Mouse (Mus musculus) intestine, embryonic 16.5 days (tissue): ENCODE measurements around the gene Eef1e1. TPM values are rescaled to one million over a fixed set of nuclear protein-coding genes. Genes with fewer than 3 reads are reported as not detected.
"Not testable (repeated sequence)": the region's sequence is repeated elsewhere in the genome, so short reads cannot be mapped to it uniquely, and the experiment has no call there.

Source experiments
- ATAC-seq: fragments of 200-750 bp; cut with Nextera tagmentation; 2 replicates; pipeline ENCODE4 v1.8.0; 2017; ENCODE audit warnings: moderate TSS enrichment, moderate library complexity
- H3K27ac ChIP-seq: fragments of 300-500 bp; sonication (generic); 2 replicates; pipeline ENCODE4 v1.5.1; 2014; ENCODE audit warnings: mild to moderate bottlenecking, low read length
- H3K27me3 ChIP-seq: fragments of 300-500 bp; sonication (generic); replicated peaks from 2 replicates; pipeline ENCODE4 v1.6.1; 2014; ENCODE audit warnings: low read length, control low read depth, mixed read lengths; ENCODE audit not compliant: control insufficient read depth, insufficient read depth
- H3K36me3 ChIP-seq: fragments of 300-500 bp; sonication (generic); 2 replicates; pipeline ENCODE4 v1.6.1; 2014; ENCODE audit warnings: low read length, control low read depth; ENCODE audit not compliant: control insufficient read depth, insufficient read depth
- H3K4me1 ChIP-seq: fragments of 300-500 bp; sonication (generic); 2 replicates; pipeline ENCODE4 v1.6.1; 2014; ENCODE audit warnings: low read length, control low read depth, mixed read lengths; ENCODE audit not compliant: control insufficient read depth, insufficient read depth
- H3K4me2 ChIP-seq: fragments of 300-500 bp; sonication (generic); 2 replicates; pipeline ENCODE4 v1.6.1; 2014; ENCODE audit warnings: low read depth, low read length, control low read depth
- H3K4me3 ChIP-seq: fragments of 300-500 bp; sonication (generic); 2 replicates; pipeline ENCODE4 v1.5.1; 2014; ENCODE audit warnings: mild to moderate bottlenecking, low read length
- H3K9ac ChIP-seq: fragments of 300-500 bp; sonication (generic); 2 replicates; pipeline ENCODE4 v1.6.1; 2014; ENCODE audit warnings: low read depth, low read length
- H3K9me3 ChIP-seq: fragments of 300-500 bp; sonication (generic); 2 replicates; pipeline ENCODE4 v1.6.1; 2016; ENCODE audit warnings: low read length, control low read depth; ENCODE audit not compliant: control insufficient read depth
- WGBS: fragments of 180-500 bp; shearing (Covaris S2); extraction: QIAGEN DNeasy Blood & Tissue Kit; methylation state at CpG from one replicate; pipeline ENCODE4 v1.1.7; 2014; 5-methylcytosine and 5-hydroxymethylcytosine counted together
- polyA plus RNA-seq: library from polyadenylated mRNA; unstranded; fragments of >200 nt; fragmentation: Nextera tagmentation; extraction: Ambion mirVana; gene quantifications from 2 replicates; pipeline ENCODE4 v1.2.1, GENCODE M21; 2015

Eef1e1 gene
- polyA plus RNA-seq, result 48.0 and 51.5 TPM in 2 replicates

- under 1% methylated on average over 59 of the region's 59 CpGs for WGBS
- Histone ChIP-seq H3K27ac (peak within 1 kb of the TSS; percentile 70), H3K4me3 (peak within 1 kb of the TSS; percentile 95), H3K9ac (peak within 1 kb of the TSS; percentile 92), H3K4me2 (peak within 1 kb of the TSS; percentile 68), H3K9me3 (no peaks in the 10 kb centered on the region), H3K36me3 (peaks cover 17% of the 10 kb centered on the region), H3K27me3 (no peaks in the 10 kb centered on the region), H3K4me1 (peaks cover 6% of the 10 kb centered on the region; the same call in 1 of the 2 replicates)
- peak; percentile 99 for ATAC-seq
Measured at GRCm38 (mm10) chr13:38658528-38659280, at the start of gene Eef1e1. TSS of gene Eef1e1 (minus strand) at chr13:38659058.

GRCm38 (mm10) chr13:38690845-38691244 is 32.0 kb upstream of the Eef1e1 start:
- WGBS, result 81% methylated on average over 6 of the region's 6 CpGs
- H3K4me1 ChIP-seq, result no peaks in the 10 kb centered on the region
- no peaks in the 10 kb centered on the region for H3K9me3 ChIP-seq
- ATAC-seq, result no peak
- no peak overlapping the region for H3K4me3 ChIP-seq
- H3K9ac ChIP-seq, result no peak overlapping the region
- no peaks in the 10 kb centered on the region for H3K27me3 ChIP-seq
- no peaks in the 10 kb centered on the region for H3K36me3 ChIP-seq
- no peak overlapping the region for H3K27ac ChIP-seq
- no peak overlapping the region for H3K4me2 ChIP-seq

GRCm38 (mm10) chr13:38690028-38690427 is 31.2 kb upstream of the Eef1e1 start:
- 49% methylated on average over 3 of the region's 3 CpGs for WGBS

GRCm38 (mm10) chr13:38688761-38689160 is 29.9 kb upstream of the Eef1e1 start:
- ATAC-seq, result no peak
- H3K4me2 ChIP-seq, result no peak overlapping the region
- H3K27ac ChIP-seq, result no peak overlapping the region
- no peaks in the 10 kb centered on the region for H3K36me3 ChIP-seq
- 90% methylated on average over 11 of the region's 11 CpGs for whole genome bisulfite sequencing
- no peaks in the 10 kb centered on the region for H3K27me3 ChIP-seq
- H3K4me3 ChIP-seq, result no peak overlapping the region
- H3K9me3 ChIP-seq, result no peaks in the 10 kb centered on the region
- H3K4me1 ChIP-seq, result no peaks in the 10 kb centered on the region
- no peak overlapping the region for H3K9ac ChIP-seq

More at GRCm38 (mm10) chr13:38690028-38690427, 31.2 kb upstream of the Eef1e1 start:
- Histone ChIP-seq H3K9me3 (no peaks in the 10 kb centered on the region), H3K9ac (no peak overlapping the region), H3K36me3 (no peaks in the 10 kb centered on the region), H3K27me3 (no peaks in the 10 kb centered on the region), H3K4me1 (no peaks in the 10 kb centered on the region), H3K4me2 (no peak overlapping the region), H3K4me3 (no peak overlapping the region), H3K27ac (no peak overlapping the region)
- no peak for ATAC-seq

- H3K4me2 ChIP-seq, result no peak overlapping the region
- no peaks in the 10 kb centered on the region for H3K36me3 ChIP-seq
- H3K27me3 ChIP-seq, result no peaks in the 10 kb centered on the region
- H3K9me3 ChIP-seq, result no peaks in the 10 kb centered on the region
- no peak for ATAC-seq
- H3K4me1 ChIP-seq, result no peaks in the 10 kb centered on the region
- no peak overlapping the region for H3K9ac ChIP-seq
- no peak overlapping the region for H3K4me3 ChIP-seq
- H3K27ac ChIP-seq, result no peak overlapping the region
- WGBS, result 84% methylated on average over 9 of the region's 9 CpGs
Measured at GRCm38 (mm10) chr13:38672336-38672735, 13.5 kb upstream of the Eef1e1 start.

GRCm38 (mm10) chr13:38671451-38671850 is 12.6 kb upstream of the Eef1e1 start:
- H3K4me1 ChIP-seq, H3K9ac ChIP-seq, H3K4me3 ChIP-seq, H3K27ac ChIP-seq, H3K9me3 ChIP-seq, ATAC-seq, H3K4me2 ChIP-seq, H3K27me3 ChIP-seq, H3K36me3 ChIP-seq: not testable (repeated sequence)
- 90% methylated on average over 6 of the region's 6 CpGs for WGBS

GRCm38 (mm10) chr13:38670051-38670450 is 11.2 kb upstream of the Eef1e1 start:
- Histone ChIP-seq H3K27me3 (no peaks in the 10 kb centered on the region), H3K27ac (no peak overlapping the region), H3K4me1 (no peaks in the 10 kb centered on the region), H3K4me2 (no peak overlapping the region), H3K4me3 (no peak overlapping the region), H3K36me3 (no peaks in the 10 kb centered on the region), H3K9me3 (no peaks in the 10 kb centered on the region), H3K9ac (no peak overlapping the region)
- no peak for ATAC-seq

GRCm38 (mm10) chr13:38668514-38668913 is 9.7 kb upstream of the Eef1e1 start:
- ATAC-seq, result no peak
- H3K4me1 ChIP-seq, result no peaks in the 10 kb centered on the region
- 32% methylated on average over 2 of the region's 2 CpGs for WGBS
- H3K36me3 ChIP-seq, result no peaks in the 10 kb centered on the region
- H3K4me3 ChIP-seq, result no peak overlapping the region
- H3K4me2 ChIP-seq, result no peak overlapping the region
- no peaks in the 10 kb centered on the region for H3K9me3 ChIP-seq
- H3K27ac ChIP-seq, result no peak overlapping the region
- no peak overlapping the region for H3K9ac ChIP-seq
- no peaks in the 10 kb centered on the region for H3K27me3 ChIP-seq

- 35% methylated on average over 1 of the region's 1 CpGs for WGBS
- H3K4me2 ChIP-seq, result no peak overlapping the region
- H3K9ac ChIP-seq, result no peak overlapping the region
- H3K9me3 ChIP-seq, result no peaks in the 10 kb centered on the region
- H3K36me3 ChIP-seq, result no peaks in the 10 kb centered on the region
- no peak overlapping the region for H3K4me3 ChIP-seq
- H3K27ac ChIP-seq, result no peak overlapping the region
- H3K4me1 ChIP-seq, result no peaks in the 10 kb centered on the region
- H3K27me3 ChIP-seq, result no peaks in the 10 kb centered on the region
- no peak; the same call in 1 of the 2 replicates for ATAC-seq
Measured at GRCm38 (mm10) chr13:38664753-38665152, 5.9 kb upstream of the Eef1e1 start.
